Mouse (Mus musculus) frontal cortex, postnatal 10 days (tissue): ENCODE measurements at regions not wholly inside any gene's neighbourhood (a gene's known extent, or its start where the extent isn't known, plus 50 kb on each side); places are given as distances from the start of the nearest gene placed in this dataset.
"Not testable (repeated sequence)": the region's sequence is repeated elsewhere in the genome, so short reads cannot be mapped to it uniquely, and the experiment has no call there.

Experiments
- DNase-seq, 2 experiments: peaks; one replicate each; pipeline ENCODE4 v3.0.0; 2022; ENCODE audit warnings: low spot score in 2 of 2, mixed read lengths in 1 of 2

DNA sequence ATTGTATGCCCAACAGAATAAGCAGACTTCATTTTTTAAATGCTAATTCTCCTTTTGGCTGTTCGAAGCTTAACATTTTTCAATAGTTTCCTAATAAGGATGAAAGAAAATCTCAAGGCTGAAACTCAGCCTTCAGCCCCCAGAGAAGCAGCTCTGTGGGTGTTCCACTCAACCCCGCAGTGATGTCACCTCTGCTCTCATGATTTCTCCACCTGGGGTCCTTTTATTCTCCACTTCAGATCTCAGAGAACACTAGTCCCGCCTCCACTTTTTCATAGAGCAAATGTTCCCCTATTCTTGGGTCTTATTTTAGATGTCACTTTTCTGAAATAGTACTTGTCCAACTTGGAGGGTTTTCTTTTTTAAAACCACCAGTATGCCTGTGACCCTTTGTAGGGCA is 567.3 kb downstream of the Cntn3 start:
- no peak for DNase-seq

DNA sequence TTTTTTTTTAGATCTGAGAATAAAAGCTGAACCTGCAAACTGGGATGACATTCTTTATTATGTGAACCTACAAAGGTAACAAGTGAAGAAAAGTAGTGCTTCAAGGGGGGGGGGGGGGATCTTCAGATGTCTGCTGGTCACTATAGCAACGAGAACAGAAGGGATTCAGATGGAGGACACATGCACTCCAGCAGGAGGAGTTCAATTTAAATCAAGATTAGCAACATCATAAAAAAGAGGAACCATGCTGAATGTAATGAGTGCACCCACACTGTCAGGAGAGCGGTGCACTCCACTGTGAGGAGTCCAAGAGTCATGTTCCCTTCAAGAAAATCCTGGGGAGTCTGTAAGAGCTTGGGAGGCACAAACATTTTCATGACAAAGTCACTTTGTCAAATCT is 574.7 kb downstream of the Cntn3 start:
- peak; percentile 6 to 10 for DNase-seq

DNA sequence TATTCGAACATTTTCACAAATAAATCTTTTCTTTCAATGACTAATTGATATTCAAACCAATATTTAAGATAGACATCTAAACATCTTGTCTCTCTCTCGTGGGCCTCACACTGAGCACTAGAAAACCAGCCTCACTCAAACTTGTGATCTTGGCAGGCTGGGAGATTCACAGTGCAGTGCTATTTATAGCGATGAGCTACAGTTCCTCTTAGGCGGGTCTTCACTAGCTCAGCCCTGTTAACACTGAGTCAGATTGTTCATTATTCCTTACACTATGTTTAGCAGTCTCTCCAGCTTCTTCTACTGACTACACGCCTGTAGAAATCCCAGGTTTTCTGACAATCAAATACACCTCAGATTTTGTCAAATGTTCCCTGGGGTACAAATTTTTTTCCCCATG is 575.3 kb downstream of the Cntn3 start:
- DNase-seq = peak; percentile 6 to 11

DNA sequence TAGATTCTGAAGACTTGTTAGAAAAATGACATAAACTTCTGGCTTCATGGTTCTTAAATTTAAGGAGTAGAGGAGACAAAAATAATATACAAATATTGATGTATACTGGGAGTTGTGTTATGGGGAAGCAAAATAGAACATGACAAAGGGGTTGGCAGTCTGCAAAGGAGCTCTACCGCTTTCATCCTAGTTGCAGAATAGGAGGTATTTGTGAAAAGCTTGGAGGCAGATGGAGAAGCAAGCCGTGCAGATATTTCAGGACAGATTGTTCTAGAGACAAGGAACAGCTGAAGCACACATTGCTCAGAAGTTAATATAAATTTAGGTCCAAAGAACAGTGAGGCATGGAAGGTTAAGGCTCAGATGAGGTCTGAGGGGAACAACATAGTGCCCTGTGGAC is 580.1 kb downstream of the Cntn3 start:
- no peak for DNase-seq

DNA sequence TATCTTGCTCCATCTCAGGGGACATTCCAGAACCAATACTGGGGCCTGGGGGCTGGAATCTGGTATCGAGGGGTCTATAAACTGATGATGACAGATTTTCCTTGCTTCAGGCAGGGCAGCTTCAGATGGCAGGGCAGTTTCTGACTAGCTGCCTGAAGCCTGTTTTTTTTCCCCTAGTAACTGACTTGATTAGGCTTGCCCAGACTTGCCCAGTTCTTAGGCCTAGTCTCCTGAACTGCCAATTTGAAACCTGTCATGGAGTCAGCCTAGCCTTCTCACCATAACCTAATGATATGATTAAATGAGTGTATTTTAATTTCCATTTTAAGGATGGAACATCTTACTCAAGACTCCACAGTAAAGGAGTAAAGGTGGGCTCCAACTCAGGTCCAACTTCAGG is 591.2 kb downstream of the Cntn3 start:
- DNase-seq = no peak

DNA sequence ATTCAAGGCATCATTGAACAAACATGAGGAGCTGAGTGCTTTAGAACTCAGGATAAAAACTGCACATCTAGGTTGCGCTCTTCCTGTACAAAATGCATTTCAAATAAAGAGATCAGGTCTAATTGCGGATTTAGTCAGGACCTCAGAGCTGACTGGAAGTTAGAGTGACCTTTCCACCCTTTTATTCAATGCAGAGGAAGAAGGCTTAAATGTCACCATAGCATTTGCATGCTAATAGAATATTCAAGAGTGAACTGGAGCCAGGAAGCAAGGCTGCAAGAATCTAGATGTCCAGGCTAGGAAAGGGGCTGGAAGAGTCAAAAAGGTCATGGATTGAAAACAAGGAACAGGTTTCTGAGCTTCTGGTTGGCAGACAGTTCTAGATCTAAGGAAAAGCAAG is 593.7 kb downstream of the Cntn3 start:
- DNase-seq = no peak

DNA sequence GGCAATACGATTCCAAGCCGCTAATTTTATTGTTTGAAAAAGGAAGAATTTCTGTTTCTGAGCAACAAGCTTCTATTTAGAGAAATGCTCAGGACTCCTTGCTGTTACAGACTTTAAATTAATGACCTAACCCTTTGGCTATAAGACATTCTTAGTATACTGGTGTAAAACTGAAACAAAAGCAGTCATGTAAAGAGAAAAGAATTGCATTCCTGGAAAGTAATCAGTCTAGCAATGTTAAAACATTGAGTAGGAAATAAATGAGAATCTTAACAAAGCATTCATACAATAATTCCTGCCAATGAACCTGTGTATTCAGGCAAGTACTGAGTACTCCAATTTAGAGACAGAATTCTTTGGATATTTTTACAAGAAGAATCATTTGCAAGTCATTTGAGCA is 587.2 kb upstream of the Pdzrn3 start:
- DNase-seq = no peak

DNA sequence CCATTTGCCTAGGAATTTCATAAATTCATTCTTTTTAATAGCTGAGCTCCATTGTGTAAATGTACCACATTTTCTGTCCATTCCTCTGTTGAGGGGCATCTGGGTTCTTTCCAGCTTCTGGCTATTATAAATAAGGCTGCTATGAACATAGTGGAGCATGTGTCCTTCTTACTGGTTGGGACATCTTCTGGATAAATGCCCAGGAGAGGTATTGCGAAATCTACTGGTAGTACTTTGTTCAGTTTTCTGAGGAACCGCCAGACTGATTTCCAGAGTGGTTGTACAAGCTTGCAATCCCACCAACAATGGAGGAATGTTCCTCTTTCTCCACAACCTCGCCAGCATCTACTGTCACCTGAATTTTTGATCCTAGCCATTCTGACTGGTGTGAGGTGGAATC is 583.8 kb upstream of the Pdzrn3 start:
- not testable (repeated sequence) for DNase-seq

DNA sequence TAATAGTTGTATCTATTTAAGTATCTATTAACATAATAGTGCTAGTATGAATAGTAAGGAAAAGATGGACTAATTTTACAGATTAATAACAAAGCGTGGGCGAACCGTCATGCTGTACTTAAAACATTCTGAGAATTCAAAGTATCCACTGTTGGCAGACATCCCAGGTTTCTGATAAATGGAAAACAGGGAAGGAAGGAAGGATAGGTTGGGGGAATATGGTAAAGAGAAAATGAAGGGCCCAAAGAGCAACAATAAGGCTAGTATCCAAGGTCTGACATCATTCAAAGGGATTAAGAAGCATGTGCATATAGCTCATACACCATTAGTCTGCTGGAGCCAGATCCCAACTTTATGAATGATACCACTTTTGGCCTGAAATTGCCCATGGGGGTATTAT is 572.0 kb upstream of the Pdzrn3 start:
- DNase-seq = no peak

DNA sequence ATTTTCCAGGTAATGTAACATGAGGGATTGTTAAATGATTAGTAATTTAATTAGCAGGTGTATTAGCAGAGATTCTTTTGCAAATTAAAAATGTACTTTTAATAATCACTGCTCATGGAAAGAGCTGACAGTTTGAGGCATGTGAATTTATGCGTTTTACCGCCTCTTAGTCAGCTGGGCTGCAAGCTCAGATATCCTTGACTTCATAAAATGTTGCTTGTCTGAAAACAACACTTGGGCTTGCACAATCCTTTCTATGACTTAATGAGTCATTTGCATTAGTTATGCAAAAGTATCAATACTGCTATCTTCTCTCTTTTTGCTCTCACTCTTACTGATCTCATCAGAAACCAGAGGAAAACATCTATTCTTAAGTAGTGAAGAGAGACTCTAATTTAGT is 571.3 kb upstream of the Pdzrn3 start:
- DNase-seq = no peak

DNA sequence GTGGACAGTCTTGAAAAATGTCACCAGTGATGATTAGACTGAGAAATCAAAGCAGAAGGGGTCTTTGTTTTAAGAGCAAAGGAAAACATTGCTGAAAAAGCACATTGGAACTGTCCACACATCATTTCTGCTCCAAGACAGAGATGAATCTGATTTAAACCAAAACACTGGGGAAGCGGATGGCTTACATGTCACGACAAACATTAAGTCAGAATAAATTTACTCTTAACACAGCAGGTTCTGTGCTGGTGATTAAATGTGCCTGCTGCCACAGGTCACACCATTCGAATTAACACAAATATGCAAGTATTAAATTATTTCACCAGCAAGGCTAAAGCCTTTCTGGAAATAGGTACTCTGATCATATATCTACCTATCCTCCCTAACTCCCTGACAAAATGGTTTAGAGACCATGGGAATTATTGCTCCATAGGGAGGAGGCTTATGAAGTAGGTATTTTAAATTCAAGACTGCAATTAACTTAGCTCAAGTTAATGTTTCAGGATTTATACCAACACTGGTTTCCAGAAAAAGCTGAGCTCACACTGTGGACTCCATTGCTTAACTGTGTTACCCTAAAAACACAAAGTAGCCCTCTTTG is 562.7 kb upstream of the Pdzrn3 start:
- DNase-seq = no peak

DNA sequence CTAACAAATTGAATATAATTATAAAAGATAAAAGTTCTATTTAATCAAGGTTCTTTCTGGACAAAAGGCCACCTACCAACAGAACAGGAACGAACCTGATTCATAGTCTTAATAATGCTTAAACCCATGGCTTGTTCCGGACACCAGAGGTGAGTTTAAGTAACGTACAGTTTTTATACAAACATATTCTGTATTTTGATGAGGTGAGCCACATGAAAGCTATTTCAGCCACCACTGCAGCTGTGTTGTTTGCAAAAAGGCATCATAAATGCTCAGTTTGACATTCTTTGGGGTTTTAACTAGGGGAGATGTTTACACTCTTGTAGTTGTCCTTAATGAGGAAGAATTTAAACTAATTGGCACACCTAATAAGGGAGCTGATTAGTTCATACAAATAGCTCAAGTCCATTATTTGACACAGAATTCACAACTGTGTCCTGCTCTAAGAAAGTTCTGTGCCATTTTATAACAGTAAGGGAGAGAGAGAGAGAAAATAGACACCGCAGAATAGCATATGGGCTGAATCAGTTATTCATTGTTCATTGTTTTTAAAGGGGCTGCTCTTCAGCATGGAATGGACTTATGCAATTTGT is 560.8 kb upstream of the Pdzrn3 start:
- DNase-seq = no peak

DNA sequence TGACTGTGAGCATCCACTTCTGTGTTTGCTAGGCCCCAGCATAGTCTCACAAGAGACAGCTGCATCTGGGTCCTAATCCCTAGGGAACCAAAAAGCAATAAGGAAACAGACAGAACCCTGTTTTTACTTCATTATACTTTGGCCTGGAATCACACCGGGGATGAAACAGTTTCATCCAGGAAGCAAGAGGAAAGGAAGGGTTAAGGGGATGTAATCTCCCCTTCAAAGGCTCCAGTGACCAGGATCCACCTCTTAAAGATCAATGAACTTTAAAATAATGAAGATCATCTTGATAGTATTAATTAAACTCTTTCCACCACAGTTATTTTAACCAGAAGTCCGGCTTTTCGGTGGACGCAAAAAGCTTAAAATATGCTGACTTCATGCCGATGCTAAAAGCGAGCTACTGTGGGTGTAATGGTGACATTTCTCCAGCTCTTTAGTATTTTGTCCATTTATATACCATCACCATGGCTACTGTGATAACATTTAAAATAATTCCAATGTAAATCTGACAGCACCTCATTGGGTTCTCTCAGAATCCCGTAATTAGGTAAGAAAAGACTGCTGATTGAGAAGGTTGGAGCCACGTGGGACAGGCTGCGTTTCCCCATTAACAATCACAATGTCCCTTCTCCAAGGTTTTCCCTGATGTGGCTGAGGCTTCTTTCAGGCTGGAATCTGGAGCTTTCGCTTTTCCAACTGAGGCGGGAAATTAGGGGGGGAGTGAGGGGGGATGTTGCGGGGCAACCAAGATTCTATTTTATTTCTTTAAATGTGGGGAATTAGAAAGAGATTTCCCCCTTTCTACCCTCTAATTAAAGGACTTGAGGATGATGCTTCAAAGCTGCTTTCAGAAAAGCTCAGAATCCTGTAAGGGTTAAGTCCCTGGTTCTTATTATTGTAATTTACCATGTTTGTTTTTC is 560.0 kb upstream of the Pdzrn3 start:
- peak in 1 of 2 experiments; percentile 9 for DNase-seq

DNA sequence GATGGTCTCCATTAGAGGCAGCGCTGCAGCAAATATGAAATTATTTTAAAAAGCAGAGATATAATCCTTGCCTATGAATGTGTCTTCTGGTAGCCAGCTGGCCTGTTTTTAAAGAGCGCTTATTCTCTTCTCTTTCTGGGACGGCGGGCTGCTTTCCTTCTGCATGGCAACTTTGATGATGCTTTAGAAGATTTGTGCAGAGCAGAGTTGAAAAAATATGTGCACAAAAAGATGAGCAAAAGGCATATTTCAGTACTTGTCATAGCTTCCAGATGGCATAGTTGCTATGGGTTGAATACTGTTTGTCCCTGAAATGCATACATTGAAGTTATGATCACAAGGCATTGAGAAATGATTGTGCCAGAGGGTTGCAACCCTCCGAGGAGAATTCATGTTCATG is 554.1 kb upstream of the Pdzrn3 start:
- DNase-seq = no peak

DNA sequence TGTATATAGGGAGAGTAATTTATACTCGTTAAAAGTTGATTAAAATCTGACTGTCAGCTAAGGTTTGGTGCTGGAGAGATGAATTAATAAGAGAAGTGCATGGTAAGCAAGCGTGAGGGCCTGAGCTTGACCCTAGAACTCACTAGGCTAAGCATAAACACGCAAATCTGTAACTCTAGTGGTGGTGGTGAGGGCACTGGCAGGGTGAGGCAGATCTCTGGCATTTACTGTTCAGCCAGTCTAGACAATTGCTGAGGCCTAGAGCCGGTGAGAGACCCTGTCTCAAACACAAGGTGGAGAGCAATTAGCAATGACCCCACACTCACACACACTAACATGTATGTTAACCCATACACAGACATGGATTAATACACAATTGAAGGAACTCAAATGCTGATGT is 544.0 kb upstream of the Pdzrn3 start:
- DNase-seq = no peak

DNA sequence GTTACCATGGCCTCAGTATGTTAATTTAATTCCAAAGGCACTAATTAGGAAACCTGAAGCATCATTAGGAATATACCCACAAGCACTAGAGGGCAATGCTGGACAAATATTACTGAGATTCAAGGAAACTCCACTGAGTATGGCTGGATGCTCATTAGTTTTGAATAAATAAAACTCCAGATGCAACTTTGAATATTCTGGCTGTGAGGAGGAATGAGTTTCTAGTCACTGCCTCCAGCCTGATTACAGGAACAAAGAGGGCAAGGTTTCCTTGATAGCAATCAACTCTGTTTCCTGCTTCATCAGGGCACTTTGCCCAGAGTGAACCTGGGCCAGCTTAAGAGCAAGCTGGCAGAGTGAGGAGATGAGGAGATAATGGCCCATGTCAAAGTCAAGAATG is 543.5 kb upstream of the Pdzrn3 start:
- no peak for DNase-seq

DNA sequence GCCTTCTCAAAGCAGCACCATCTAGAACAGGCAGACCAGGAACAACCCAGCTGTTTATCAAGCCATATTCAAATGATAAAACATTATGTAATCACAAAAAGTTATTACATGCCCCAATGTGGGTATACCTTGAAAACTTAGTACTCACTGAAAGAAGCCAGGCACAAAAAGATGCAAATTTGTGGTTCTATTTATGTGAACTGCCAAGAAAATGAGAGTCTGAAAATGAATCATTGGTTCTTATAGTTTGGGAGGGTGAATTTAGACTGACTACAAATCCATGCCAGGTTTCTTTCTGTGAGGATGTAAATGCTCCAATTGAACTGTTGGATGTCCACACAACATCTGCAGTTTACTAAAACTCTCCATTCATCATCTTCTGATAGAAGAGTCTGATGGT is 541.2 kb upstream of the Pdzrn3 start:
- DNase-seq = no peak

DNA sequence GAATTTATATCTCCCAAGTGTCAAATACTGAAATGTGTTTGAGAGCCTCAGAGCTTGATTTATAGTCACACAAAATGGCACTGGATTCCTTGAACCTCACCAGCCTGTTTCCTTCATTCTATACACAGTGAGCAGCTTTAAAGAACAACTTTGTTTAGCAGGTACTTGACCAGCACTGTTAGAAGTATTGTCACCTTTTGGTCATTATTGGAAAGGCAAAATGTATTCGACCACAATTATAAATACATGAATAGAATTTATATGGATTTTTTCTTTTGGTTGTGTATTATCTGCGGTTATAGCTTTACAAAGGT is 527.3 kb upstream of the Pdzrn3 start:
- DNase-seq = no peak

DNA sequence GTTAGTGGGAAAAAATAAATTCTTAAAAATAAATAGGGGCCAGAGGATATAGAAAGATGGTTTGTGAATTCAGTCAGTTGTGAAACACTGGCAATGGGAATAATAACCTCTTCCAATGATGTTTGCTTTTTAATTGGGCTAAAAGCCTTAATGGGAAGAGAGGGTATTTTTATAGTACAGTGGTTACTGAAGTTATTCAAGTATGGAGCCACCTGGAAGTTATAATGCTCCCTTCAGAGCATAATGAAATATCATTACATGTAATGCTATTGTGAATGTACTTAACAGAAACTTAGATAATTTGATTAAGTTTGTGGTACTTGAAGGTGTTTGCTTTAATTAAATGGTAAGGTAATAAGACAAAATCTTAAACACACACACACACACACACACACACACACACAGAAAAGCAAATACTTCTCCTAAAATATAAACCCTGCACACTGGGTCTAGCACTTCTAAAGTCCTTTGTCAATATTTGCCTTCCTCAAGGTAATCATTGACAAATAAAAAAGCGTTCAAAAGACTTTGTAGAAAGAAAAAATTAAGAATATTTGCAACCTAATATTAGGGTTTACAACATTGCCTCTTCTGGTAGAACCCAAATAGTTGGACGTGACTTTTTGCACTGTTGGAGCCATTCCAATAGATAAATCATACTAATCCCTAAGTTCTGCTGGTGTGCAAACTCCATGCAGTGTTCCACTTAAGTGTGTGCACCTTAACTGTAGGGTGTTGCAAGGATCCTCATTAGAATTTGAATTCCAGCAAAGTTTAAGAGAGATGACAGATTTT is 526.7 kb upstream of the Pdzrn3 start:
- no peak for DNase-seq

DNA sequence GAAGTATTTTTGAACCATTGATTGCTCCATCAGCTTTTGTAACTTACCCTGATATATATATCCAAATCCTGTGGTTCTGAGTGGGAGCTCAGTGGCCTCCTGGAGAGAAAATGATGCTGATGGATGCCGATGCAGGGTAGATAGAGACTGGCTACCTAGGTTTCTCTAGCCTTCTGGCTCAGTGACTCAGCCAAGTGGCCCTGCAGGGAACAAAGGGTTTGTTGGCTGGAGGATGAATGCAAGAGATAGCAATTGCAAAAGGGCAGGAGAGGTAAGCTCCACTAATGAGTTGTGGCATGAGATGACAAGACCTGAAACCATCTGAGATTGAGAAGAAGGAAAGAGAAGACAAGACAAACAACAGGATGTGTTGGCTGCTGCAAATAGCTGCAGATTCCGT is 524.6 kb upstream of the Pdzrn3 start:
- DNase-seq = no peak

DNA sequence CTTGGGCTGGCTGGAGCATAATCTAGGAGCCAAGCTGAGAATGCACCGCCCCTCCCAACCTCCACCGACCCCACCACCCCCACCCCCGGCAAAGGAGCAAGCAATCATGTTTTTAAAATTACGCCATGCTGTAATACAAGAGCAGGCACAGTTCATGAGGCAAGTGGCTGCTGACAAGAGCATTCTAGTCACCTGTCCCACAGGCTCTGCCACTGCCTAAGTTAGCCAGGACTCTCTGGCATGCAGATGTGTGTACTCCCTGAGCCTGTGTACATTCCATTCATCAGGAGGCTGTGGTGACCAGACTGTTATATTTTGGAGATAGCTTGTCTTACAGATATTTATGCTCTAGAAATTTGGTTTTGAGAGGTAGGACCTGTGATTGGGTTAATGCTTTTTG is 520.8 kb upstream of the Pdzrn3 start:
- no peak for DNase-seq

DNA sequence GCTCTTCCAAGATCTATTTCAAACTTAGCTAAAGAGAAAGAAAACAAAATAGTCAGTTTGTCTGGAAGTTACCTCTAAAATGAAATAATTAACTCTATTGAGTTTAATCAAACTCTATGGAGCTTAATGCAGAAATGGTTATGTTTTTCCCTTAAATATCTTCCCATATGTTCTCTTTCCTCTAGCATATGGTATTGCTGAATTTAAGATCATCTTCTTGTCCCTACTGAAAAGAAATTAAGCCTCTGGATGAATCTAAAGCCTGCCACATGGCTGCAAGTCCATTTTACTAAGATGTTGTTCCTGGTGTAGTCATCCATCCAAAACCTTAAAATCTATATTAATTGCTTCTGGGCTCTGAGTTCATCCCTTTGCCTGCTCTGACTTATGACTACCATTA is 513.0 kb upstream of the Pdzrn3 start:
- DNase-seq = no peak
